Mouse (Mus musculus) thymus, adult 18-20 months (tissue): ENCODE measurements around the gene Paqr7.

Experiments
- DNase-seq, 2 experiments: peaks; one replicate each; pipeline ENCODE4 v3.0.0; 2022; ENCODE audit warnings: mixed read lengths in 2 of 2

Paqr7 gene

DNA sequence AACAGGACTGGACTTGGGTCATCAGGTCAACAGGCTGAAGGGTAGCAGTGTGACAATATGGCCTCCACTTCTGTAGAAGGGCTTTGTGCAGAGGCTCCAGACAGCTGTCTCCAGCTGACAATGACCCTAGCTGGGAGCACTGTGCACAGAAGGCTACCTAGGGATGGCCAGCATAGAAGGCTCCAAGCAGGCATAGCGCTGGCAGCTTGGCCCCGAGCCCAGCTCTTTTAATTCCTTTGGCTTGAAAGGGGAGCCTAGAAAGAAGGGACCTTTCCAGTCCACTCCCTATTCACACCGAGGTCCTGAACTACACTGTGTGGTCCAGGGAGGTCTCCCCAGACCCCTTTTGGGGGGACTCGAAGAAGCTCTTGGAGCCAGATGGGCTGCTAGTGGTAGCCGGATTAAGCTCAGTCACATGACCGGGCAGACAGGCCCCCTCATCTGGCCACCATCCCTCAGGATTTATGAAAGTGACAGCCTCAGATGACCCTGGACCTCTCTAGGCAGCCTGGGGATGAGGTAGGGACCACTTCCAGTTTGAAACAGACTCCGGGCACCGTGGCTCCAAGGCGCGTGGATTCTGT, 42.6 kb downstream of the Paqr7 start:
- DNase-seq = no peak

DNA sequence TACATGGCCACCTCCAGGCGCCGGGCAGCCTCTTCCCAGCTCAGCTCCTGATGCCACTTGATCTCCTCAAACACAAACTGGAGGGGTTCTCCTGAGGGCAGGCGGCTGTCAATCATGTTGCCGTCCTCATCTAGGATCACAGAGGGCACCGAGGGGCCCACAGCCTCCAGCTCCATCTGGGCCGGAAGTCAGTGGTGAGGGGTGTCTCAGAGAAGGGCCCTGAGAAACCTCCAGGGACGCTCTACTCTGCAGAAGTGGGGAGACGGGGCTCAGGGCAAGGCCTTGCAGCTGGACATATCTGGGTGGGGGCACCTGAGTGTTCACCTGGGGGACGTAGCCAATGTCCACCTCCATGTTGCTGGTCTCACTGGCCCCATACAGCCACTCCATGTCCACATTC, 46.2 kb downstream of the Paqr7 start:
- DNase-seq = no peak

GRCm38 (mm10) chr4:134543261-134543660, 46.8 kb downstream of the Paqr7 start:
- peak; percentile 69 to 72 for DNase-seq

DNA sequence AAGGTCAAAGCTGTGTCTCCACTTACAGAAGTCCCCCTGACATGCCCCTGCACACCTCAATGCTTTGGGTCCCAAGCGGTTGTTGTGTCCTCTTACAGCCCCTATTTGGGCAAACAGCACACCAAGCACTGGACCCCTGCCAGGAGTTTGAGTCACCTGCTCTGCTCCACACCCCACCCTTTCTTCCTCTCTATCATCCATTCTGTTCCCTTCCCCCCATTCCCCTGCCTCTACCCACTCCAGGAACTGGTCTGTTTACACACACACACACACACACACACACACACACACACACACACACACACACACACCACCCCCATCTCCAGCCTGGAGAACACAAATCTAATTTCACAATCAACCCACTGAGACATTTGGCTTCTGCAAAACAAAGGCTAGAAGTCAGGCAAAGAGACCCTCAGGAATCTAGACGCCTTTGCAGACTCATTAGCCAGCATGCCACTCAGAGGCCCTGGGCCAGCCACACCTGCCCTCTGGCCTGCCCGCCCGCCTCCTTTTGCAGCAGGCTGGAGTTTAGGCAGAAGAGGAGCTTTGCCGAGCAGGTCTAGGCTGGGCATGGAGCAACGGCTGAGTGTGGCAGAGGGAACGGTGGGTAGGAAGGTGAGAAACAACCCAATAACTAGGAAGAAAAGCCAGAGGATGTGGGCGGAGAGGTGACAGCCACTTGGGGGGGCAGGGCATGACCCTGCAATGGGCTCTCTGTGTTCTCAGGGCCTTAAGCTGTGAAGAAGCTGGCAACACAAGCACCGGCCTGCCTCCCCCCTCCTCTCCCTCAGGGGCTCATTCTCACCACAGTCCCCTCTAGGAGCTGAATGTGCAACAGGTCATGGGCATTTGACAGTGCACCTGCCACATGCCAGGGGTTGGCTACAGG, 50.6 kb downstream of the Paqr7 start:
- DNase-seq = no peak

DNA sequence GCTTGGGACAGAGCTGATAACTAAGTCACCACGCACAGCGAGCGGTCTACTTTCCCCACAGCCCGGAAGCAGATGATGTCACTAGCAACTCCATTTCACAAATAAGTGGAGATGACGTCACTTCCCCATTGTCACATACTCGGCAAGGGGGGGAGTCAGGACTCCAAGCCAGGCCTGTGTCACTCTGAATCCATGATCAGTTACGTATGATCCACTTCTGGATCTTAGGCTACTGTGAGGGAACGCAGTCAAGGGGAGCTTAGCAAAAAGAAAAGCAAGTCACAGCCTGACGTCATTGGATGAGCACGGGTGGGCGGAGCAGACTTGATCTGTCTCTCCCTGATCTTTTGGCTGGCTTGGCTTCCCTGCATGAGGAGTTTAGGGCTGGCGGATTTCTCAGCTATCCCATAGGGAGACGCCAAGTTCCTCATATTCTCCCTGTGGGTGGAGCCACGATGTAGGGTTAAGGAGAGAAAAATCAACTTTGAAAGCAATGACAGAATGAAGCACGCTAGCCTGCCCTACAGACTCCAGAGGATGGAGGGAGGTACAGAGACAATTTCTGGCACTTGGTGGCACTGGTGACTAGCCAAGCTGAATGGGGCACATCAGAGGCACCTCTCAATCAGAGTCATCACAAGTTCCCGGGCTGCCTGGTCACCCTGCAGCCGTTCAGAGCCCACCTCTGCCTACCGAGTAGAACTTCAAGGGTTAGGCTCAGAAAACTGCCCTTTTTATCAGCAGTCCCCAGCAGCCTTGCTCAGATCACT, 51.9 kb downstream of the Paqr7 start:
- DNase-seq = no peak

DNA sequence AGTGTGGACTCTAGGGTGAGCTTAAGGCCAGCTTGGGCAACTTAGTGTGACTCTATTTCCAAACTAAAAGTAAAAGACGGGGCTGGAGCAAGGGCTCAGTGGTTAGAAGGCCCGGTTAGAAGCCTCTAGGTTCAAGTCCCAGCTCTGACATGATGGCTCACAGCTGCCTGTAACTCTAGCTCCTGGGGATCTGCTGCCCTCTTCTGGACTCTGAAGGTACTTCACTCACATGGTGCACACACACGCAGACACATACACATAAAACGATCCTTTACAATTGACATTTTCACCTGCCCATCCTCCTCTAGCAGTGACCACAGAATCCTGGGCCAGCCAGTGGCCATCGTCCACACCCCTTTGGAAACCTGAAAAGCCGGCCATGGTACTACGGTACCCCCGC, 53.4 kb downstream of the Paqr7 start:
- DNase-seq = no peak

- no peak for DNase-seq
Measured at GRCm38 (mm10) chr4:134551494-134552316, 55.2 kb downstream of the Paqr7 start, which contains the start of gene Selenon. TSS of gene Selenon (minus strand) at chr4:134552166.

DNA sequence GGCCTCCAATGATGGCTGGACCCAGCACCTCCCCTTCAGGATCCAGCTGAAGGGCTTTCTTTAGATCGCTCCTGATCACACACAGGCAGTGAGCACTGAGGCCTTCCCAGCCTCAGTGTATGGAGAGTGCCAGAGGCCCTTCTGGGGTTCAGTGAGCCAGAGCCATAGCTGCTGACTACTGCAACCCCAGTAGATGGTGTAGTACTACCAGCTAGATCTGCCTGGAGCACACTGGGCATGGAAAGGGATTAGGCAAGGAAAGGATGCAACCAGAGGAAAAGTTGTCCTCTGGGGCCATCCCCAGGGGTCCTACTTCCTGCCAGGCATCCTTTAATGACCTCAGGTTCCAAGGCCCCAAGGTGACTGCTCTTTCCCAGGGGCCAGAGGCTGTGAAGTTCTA, 57.1 kb downstream of the Paqr7 start:
- no peak for DNase-seq

GRCm38 (mm10) chr4:134555956-134556580, 59.6 kb downstream of the Paqr7 start:
- DNase-seq = no peak

- DNase-seq = no peak
Measured at GRCm38 (mm10) chr4:134557626-134558249, 61.2 kb downstream of the Paqr7 start.

GRCm38 (mm10) chr4:134558570-134559113, 62.1 kb downstream of the Paqr7 start:
- DNase-seq = peak in 1 of 2 experiments; percentile 30

DNA sequence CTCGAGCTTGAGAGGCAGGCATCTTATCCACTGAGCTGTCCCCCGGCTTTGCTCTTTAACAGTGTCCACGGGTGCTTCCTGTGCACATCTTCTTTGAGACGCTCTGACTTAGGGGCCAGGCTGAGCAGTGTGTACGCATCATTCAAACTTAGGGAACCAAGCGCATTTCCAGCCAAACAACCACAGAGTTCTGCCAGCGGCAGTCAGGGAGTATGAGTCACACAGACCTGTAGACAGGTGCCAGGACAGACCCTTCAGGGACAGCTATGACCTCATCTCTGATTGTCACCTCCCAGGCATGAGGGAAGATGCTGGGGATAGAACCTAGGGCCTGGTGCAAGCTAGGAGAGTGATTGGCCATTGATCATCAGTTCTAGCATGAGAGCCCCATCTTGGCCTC, 62.7 kb downstream of the Paqr7 start:
- no peak for DNase-seq
